Mouse (Mus musculus): ENCODE data around the gene Gm4756.

DNA sequence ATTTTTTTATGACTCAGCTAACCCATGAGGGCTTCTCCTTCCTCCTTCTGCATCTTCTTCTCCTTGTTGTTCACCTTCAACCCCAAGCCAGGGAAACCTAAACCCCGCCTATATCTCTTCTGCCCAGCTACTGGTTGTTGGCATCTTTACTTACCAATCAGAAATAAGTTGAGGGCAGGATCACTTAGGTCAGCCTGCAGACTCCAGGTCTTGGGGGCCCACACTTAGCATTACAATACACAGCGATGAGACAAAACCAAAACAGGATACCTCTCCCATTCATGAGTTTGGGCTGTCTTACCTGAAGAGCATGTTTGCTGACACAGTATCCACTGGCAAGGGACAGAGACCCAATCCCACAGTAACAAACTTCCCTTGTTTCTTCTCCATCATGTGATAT lies 55.5 kb downstream of the Gm4756 start:
- TF ChIP-seq CTCF (IDR thresholded peaks at IDR 0.05): no peak
- TF ChIP-seq POLR2A (IDR thresholded peaks at IDR 0.05; ENCODE audit: insufficient read depth, low read depth, low read length): no peak
- TF ChIP-seq EP300 (IDR thresholded peaks at IDR 0.05; ENCODE audit: insufficient read depth, low read depth, low read length): no peak

Data from heart, adult 2 months (tissue).